Mouse (Mus musculus) CD8-positive naive resting alpha-beta T cell, adult 57 days (primary cell): ENCODE results near the gene Stx17. TPM values are rescaled to one million over a fixed set of nuclear protein-coding genes. Genes with fewer than 3 reads are reported as not detected.

Experiments
- total RNA-seq: library from RNA; stranded (reverse); gene quantifications from one replicate; pipeline ENCODE4 v1.2.4, GENCODE M21; 2023

Stx17 gene
- 21.5 TPM for total RNA-seq

DNA sequence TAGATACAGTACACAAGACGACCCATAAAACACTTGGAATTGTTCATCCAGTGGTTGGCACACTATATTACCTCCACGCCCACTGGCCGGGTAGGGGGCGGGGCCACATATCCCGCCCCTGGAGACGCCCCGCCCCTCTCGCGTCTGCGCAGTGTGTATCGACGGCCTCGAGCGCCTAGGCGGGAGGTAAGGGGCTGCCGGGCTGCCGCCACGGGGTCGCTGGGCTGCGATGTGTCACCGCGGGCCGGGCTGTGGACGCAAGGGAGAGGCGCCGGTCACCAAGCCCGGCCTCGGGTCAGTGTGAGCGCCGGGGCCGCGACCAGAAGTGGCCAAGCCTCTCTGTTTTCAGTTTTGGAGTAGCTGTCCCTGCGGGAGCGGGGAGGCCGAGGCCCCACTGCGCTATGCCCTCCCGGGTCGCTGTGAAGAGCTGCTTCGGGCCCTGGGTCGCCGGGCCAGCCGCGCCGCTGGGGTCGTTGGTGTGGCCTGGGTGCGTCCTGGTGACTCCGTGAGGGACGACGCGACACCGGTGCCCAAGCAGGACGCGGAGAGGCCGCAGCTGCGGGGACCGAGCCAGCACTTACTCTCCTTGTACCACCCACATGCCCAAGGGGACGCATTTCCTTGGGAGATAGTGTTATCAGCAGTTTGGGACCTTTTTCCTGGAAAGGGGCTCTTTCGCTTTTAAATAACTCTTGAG, at the start of gene Stx17:
TSS of gene Stx17 (plus strand) at position 143 of the 697 bp plus-strand sequence.

Other genes with a start within 250 kb of the Stx17 start
- 80.0 TPM for gene Nr4a3, start 79.8 kb upstream of the Stx17 start, total RNA-seq
- gene Erp44, start 154.6 kb downstream of the Stx17 start, total RNA-seq, result 43.1 TPM
- 10.1 TPM for gene Invs, start 154.8 kb downstream of the Stx17 start, total RNA-seq